Comparison of ENCODE assay signal across 23 mouse cellular contexts in genomic region chr9:78255683-78256470, GRCm38 (mm10). TPM values are rescaled to one million over a fixed set of nuclear protein-coding genes. Genes with fewer than 3 reads are reported as not detected.
A peak's percentile ranks its signal among the peaks of the same experiment; 100 is the strongest.
DNase-seq lines count a peak whose midpoint lies in the region; ATAC-seq and TF ChIP-seq lines count a peak whose summit lies in the region.
"Not testable (repeated sequence)": the region's sequence is repeated elsewhere in the genome, so short reads cannot be mapped to it uniquely, and the experiment has no call there.
"Had no signal": no experiment of that assay in that cellular context is flagged by ENCODE, and none has a peak within 500 bp of the region (broad histone marks: within the 10 kb centered on the region; RNA-seq: fewer than 3 reads in every experiment).

No protein-coding gene starts in this region.

- in situ Hi-C loops in Patski (cut with MboI; ENCODE audit: low pct_unique_long_range_greater_than_20kb) = not testable (repeated sequence)

- TF ChIP-seq CTCF in Patski (IDR thresholded peaks at IDR 0.05); forebrain, postnatal 0 days (IDR thresholded peaks at IDR 0.05; ENCODE audit: low read depth); small intestine, adult 2 months (IDR thresholded peaks at IDR 0.05; ENCODE audit: extremely low read depth, insufficient read length, insufficient replicate concordance, low read depth, low read length): not testable (repeated sequence)

- 69% methylated on average over 4 of the region's 4 CpGs for WGBS in forebrain, postnatal 0 days
- 64% methylated on average over 4 of the region's 4 CpGs for WGBS in intestine, embryonic 14.5 days
- 26% methylated on average over 4 of the region's 4 CpGs for WGBS in small intestine, adult 2 months

- peak; percentile 13 for DNase-seq in Patski (ENCODE audit: low read depth, low spot score)
- peak; percentile 3 for DNase-seq in brain, adult 2 months (ENCODE audit: low read depth, low spot score)
- DNase-seq in forebrain, postnatal 0 days = peak; percentile 25
- not testable (repeated sequence) for DNase-seq in intestine, embryonic 14.5 days (ENCODE audit: low spot score)
- DNase-seq in kidney, adult 9 months = peak; percentile 90
- peak; percentile 2 for DNase-seq in layer of hippocampus, postnatal 14 days (ENCODE audit: low spot score in 2 of 2)

- H3K4me1 ChIP-seq in forebrain, postnatal 0 days (ENCODE audit: insufficient read depth); intestine, embryonic 14.5 days (replicated peaks; ENCODE audit: control insufficient read depth, insufficient read depth, low read length); small intestine, adult 2 months (ENCODE audit: control insufficient read depth, insufficient read depth, insufficient read length, low read length): not testable (repeated sequence)

- H3K9me3 ChIP-seq in forebrain, postnatal 0 days (ENCODE audit: low read length); intestine, embryonic 14.5 days (ENCODE audit: control insufficient read depth, low read length): not testable (repeated sequence)

- not testable (repeated sequence) for H3K9ac ChIP-seq in forebrain, postnatal 0 days; intestine, embryonic 14.5 days (ENCODE audit: low read length)

- not testable (repeated sequence) for H3K27me3 ChIP-seq in Patski; forebrain, postnatal 0 days (ENCODE audit: insufficient read depth, low read length); intestine, embryonic 14.5 days (replicated peaks; ENCODE audit: control insufficient read depth, insufficient read depth, low read length); small intestine, adult 2 months (ENCODE audit: control insufficient read depth, insufficient read depth, low read length)

- TF ChIP-seq POLR2A in small intestine, adult 2 months (IDR thresholded peaks at IDR 0.05; ENCODE audit: low read depth, low read length) = not testable (repeated sequence)

- not testable (repeated sequence) for H3K4me3 ChIP-seq in forebrain, postnatal 0 days (ENCODE audit: low read depth, low read length); intestine, embryonic 14.5 days (ENCODE audit: low read depth, low read length); small intestine, adult 2 months (ENCODE audit: low read depth, low read length)

- ATAC-seq in Patski = peak; percentile 87
- ATAC-seq in forebrain, postnatal 0 days = not testable (repeated sequence)
- ATAC-seq in intestine, embryonic 14.5 days (replicated peaks; ENCODE audit: low FRiP score, low TSS enrichment, low read depth) = peak; percentile 81; the same call in 1 of the 2 replicates

- H3K27ac ChIP-seq in forebrain, postnatal 0 days (ENCODE audit: low read depth, low read length); intestine, embryonic 14.5 days (ENCODE audit: low read depth): not testable (repeated sequence)
- H3K27ac ChIP-seq in small intestine, adult 2 months (ENCODE audit: insufficient read depth, low read depth, low read length) = peak overlapping the region; percentile 73

- CTCF ChIA-PET in Patski (lab: Charles Lee) = not testable (repeated sequence)

- H3K4me2 ChIP-seq in forebrain, postnatal 0 days (ENCODE audit: low read depth); intestine, embryonic 14.5 days (ENCODE audit: low read length): not testable (repeated sequence)

- POLR2A ChIA-PET in Patski (lab: Charles Lee) = not testable (repeated sequence)

- not testable (repeated sequence) for H3K36me3 ChIP-seq in forebrain, postnatal 0 days (ENCODE audit: insufficient read depth); intestine, embryonic 14.5 days (ENCODE audit: control insufficient read depth, insufficient read depth, low read length); small intestine, adult 2 months (ENCODE audit: control insufficient read depth, insufficient read depth, low read length)

RNA-seq across cellular contexts. Expression of gene Gm3776, which starts 1.1 kb away (rescaled TPM):
- 0.51 TPM for polyA plus RNA-seq in Patski (2021)
- not detected in 2 replicates for total RNA-seq in forebrain, postnatal 0 days (2014; rRNA removed)
- 0.23 TPM in 1 of 2 replicates, not detected in the other for polyA plus RNA-seq in forebrain, postnatal 0 days (2015; fragmentation: Nextera tagmentation; extraction: Ambion mirVana)
- polyA plus RNA-seq in intestine, embryonic 14.5 days (2014; fragmentation: Nextera tagmentation; extraction: Ambion mirVana) = 1.1 and 1.7 TPM in 2 replicates
- total RNA-seq in layer of hippocampus, postnatal 14 days (2021) = not detected
- 0.90 and 11.6 TPM in 2 replicates for polyA plus RNA-seq in small intestine, adult 2 months (2012; rRNA removed)
- total RNA-seq: G1E; granulocyte monocyte progenitor cell, adult 5-6 weeks; layer of hippocampus, adult 8-10 months; left cerebral cortex, adult 2 months; megakaryocyte progenitor cell, adult 5-6 weeks; neutrophil, adult 5-6 weeks had no signal
- polyA plus RNA-seq: CD4-positive, CD25-positive, alpha-beta regulatory T cell, adult 4 months; embryonic facial prominence, embryonic 10.5 days; erythroblast, embryonic 14.5 days; forebrain, embryonic 15.5 days; G1E; heart, embryonic 14.5 days; hindbrain, embryonic 11.5 days; limb, embryonic 10.5 days; liver, embryonic 13.5 days; midbrain, embryonic 14.5 days had no signal

RNA-seq across cellular contexts. Expression of gene Gsta1, which starts 25.4 kb away (rescaled TPM):
- polyA plus RNA-seq in Patski (2021) = 1.8 TPM
- not detected in 2 replicates for total RNA-seq in forebrain, postnatal 0 days (2014; rRNA removed)
- not detected in 2 replicates for polyA plus RNA-seq in forebrain, postnatal 0 days (2015; fragmentation: Nextera tagmentation; extraction: Ambion mirVana)
- polyA plus RNA-seq in intestine, embryonic 14.5 days (2014; fragmentation: Nextera tagmentation; extraction: Ambion mirVana) = 1.2 and 3.1 TPM in 2 replicates
- not detected for total RNA-seq in layer of hippocampus, postnatal 14 days (2021)
- 14.6 and 148 TPM in 2 replicates for polyA plus RNA-seq in small intestine, adult 2 months (2012; rRNA removed)
- total RNA-seq: G1E; granulocyte monocyte progenitor cell, adult 5-6 weeks; layer of hippocampus, adult 8-10 months; left cerebral cortex, adult 2 months; megakaryocyte progenitor cell, adult 5-6 weeks; neutrophil, adult 5-6 weeks had no signal
- polyA plus RNA-seq: CD4-positive, CD25-positive, alpha-beta regulatory T cell, adult 4 months; embryonic facial prominence, embryonic 10.5 days; erythroblast, embryonic 14.5 days; forebrain, embryonic 15.5 days; G1E; heart, embryonic 14.5 days; hindbrain, embryonic 11.5 days; limb, embryonic 10.5 days; liver, embryonic 13.5 days; midbrain, embryonic 14.5 days had no signal

RNA-seq across cellular contexts. Expression of gene Gm10639, which starts 33.8 kb away (rescaled TPM):
- 0.26 TPM for polyA plus RNA-seq in Patski (2021)
- not detected in 2 replicates for total RNA-seq in forebrain, postnatal 0 days (2014; rRNA removed)
- polyA plus RNA-seq in forebrain, postnatal 0 days (2015; fragmentation: Nextera tagmentation; extraction: Ambion mirVana) = not detected in 2 replicates
- polyA plus RNA-seq in intestine, embryonic 14.5 days (2014; fragmentation: Nextera tagmentation; extraction: Ambion mirVana) = not detected in 2 replicates
- under 1 TPM in 1 of 2 experiments, not detected in 1; 0.93 TPM for total RNA-seq in layer of hippocampus, postnatal 14 days (2021)
- polyA plus RNA-seq in small intestine, adult 2 months (2012; rRNA removed) = 0.17 TPM in 1 of 2 replicates, not detected in the other
- total RNA-seq: G1E; granulocyte monocyte progenitor cell, adult 5-6 weeks; layer of hippocampus, adult 8-10 months; left cerebral cortex, adult 2 months; megakaryocyte progenitor cell, adult 5-6 weeks; neutrophil, adult 5-6 weeks had no signal
- polyA plus RNA-seq: CD4-positive, CD25-positive, alpha-beta regulatory T cell, adult 4 months; embryonic facial prominence, embryonic 10.5 days; erythroblast, embryonic 14.5 days; forebrain, embryonic 15.5 days; G1E; heart, embryonic 14.5 days; hindbrain, embryonic 11.5 days; limb, embryonic 10.5 days; liver, embryonic 13.5 days; midbrain, embryonic 14.5 days had no signal

RNA-seq across cellular contexts. Expression of gene Omt2a, which starts 58.7 kb away (rescaled TPM):
- polyA plus RNA-seq in Patski (2021) = not detected
- not detected in 2 replicates for total RNA-seq in forebrain, postnatal 0 days (2014; rRNA removed)
- polyA plus RNA-seq in forebrain, postnatal 0 days (2015; fragmentation: Nextera tagmentation; extraction: Ambion mirVana) = not detected in 2 replicates
- not detected in 2 replicates for polyA plus RNA-seq in intestine, embryonic 14.5 days (2014; fragmentation: Nextera tagmentation; extraction: Ambion mirVana)
- total RNA-seq in layer of hippocampus, postnatal 14 days (2021) = not detected
- polyA plus RNA-seq in small intestine, adult 2 months (2012; rRNA removed) = not detected in 2 replicates
- total RNA-seq: granulocyte monocyte progenitor cell, adult 5-6 weeks; layer of hippocampus, adult 8-10 months; left cerebral cortex, adult 2 months; megakaryocyte progenitor cell, adult 5-6 weeks; neutrophil, adult 5-6 weeks had no signal
- polyA plus RNA-seq: CD4-positive, CD25-positive, alpha-beta regulatory T cell, adult 4 months; embryonic facial prominence, embryonic 10.5 days; erythroblast, embryonic 14.5 days; forebrain, embryonic 15.5 days; G1E; heart, embryonic 14.5 days; hindbrain, embryonic 11.5 days; limb, embryonic 10.5 days; liver, embryonic 13.5 days; lung, postnatal 0 days; midbrain, embryonic 14.5 days had no signal
